Mouse (Mus musculus) cortical plate, adult 2 months (tissue): ENCODE data around the gene Mapk14. TPM values are rescaled to one million over a fixed set of nuclear protein-coding genes. Genes with fewer than 3 reads are reported as not detected.

Experiments used
- H3K27ac ChIP-seq: fragments of 200-500 bp; 2 replicates; pipeline ENCODE4 v1.5.1; 2012; ENCODE audit warnings: low read length, control low read depth, inconsistent platforms; ENCODE audit not compliant: insufficient read depth
- H3K4me1 ChIP-seq: fragments of 200-500 bp; 2 replicates; pipeline ENCODE4 v1.6.1; 2011; ENCODE audit warnings: low read length; ENCODE audit not compliant: control insufficient read depth, insufficient read depth
- H3K4me3 ChIP-seq: fragments of 200-500 bp; 2 replicates; pipeline ENCODE4 v1.5.1; 2011; ENCODE audit warnings: mild to moderate bottlenecking, low read length, control low read depth; ENCODE audit not compliant: insufficient read depth
- CTCF ChIP-seq: fragments of 200-500 bp; IDR thresholded peaks from 2 replicates; pipeline ENCODE4 v1.5.1; 2011; ENCODE audit warnings: mild to moderate bottlenecking, control low read depth, low read length; ENCODE audit not compliant: insufficient read depth; ENCODE audit errors: extremely low read depth
- POLR2A ChIP-seq: fragments of 200-500 bp; IDR thresholded peaks from 2 replicates; pipeline ENCODE4 v1.6.1; 2011; ENCODE audit warnings: mild to moderate bottlenecking, low read length, control low read depth; ENCODE audit not compliant: insufficient read depth; ENCODE audit errors: extremely low read depth
- polyA plus RNA-seq: library from polyadenylated mRNA; depleted of rRNA; stranded (reverse); fragments of >200 nt; gene quantifications from 2 replicates; pipeline ENCODE4 v1.2.3, GENCODE M21; 2012

Mapk14 gene
- polyA plus RNA-seq, 1 experiment = 125 TPM

GRCm38 (mm10) chr17:28735317-28736105 is 44.4 kb downstream of the Mapk14 start:
- no peak for TF ChIP-seq POLR2A
- TF ChIP-seq CTCF = no peak
- peak overlapping the region; percentile 41 for H3K27ac ChIP-seq
- no peak overlapping the region for H3K4me3 ChIP-seq

GRCm38 (mm10) chr17:28736486-28736885 is 45.4 kb downstream of the Mapk14 start:
- peaks cover 8% of the 10 kb centered on the region for H3K4me1 ChIP-seq
- TF ChIP-seq CTCF (no peak), POLR2A (no peak)
- H3K4me3 ChIP-seq = no peak overlapping the region
- H3K27ac ChIP-seq = peak overlapping the region; percentile 41; the same call in 1 of the 2 replicates

More at GRCm38 (mm10) chr17:28735317-28736105, 44.4 kb downstream of the Mapk14 start:
- H3K4me1 ChIP-seq = peaks cover 7% of the 10 kb centered on the region

- H3K27ac ChIP-seq = no peak overlapping the region
- H3K4me3 ChIP-seq = no peak overlapping the region
- TF ChIP-seq POLR2A (no peak), CTCF (no peak)
- peaks cover 14% of the 10 kb centered on the region for H3K4me1 ChIP-seq
Measured at GRCm38 (mm10) chr17:28737973-28738372, 46.8 kb downstream of the Mapk14 start.

GRCm38 (mm10) chr17:28739244-28739643 is 48.1 kb downstream of the Mapk14 start:
- Histone ChIP-seq H3K4me3 (no peak overlapping the region), H3K27ac (no peak overlapping the region), H3K4me1 (peaks cover 14% of the 10 kb centered on the region)
- TF ChIP-seq CTCF (no peak), POLR2A (no peak)

GRCm38 (mm10) chr17:28743145-28743866 is 52.2 kb downstream of the Mapk14 start:
- Histone ChIP-seq H3K27ac (peak overlapping the region; percentile 38; the same call in 1 of the 2 replicates), H3K4me3 (no peak overlapping the region), H3K4me1 (peaks cover 11% of the 10 kb centered on the region; the same call in 1 of the 2 replicates)
- TF ChIP-seq POLR2A (0 out of 2 replicates have a peak, but pooled peaks have one; percentile 11), CTCF (no peak)

GRCm38 (mm10) chr17:28743916-28744315 is 52.8 kb downstream of the Mapk14 start:
- peaks cover 11% of the 10 kb centered on the region; the same call in 1 of the 2 replicates for H3K4me1 ChIP-seq
- no peak for TF ChIP-seq POLR2A
- TF ChIP-seq CTCF = no peak
- no peak overlapping the region for H3K27ac ChIP-seq
- H3K4me3 ChIP-seq = no peak overlapping the region

GRCm38 (mm10) chr17:28745773-28746172 is 54.6 kb downstream of the Mapk14 start:
- H3K4me1 ChIP-seq = peaks cover 10% of the 10 kb centered on the region; the same call in 1 of the 2 replicates
- H3K4me3 ChIP-seq = no peak overlapping the region
- peak overlapping the region; percentile 9; the same call in 1 of the 2 replicates for H3K27ac ChIP-seq
- TF ChIP-seq CTCF = no peak
- TF ChIP-seq POLR2A = no peak

GRCm38 (mm10) chr17:28748001-28748400 is 56.9 kb downstream of the Mapk14 start:
- H3K4me3 ChIP-seq = no peak overlapping the region
- H3K4me1 ChIP-seq = peaks cover 4% of the 10 kb centered on the region; the same call in 1 of the 2 replicates
- no peak for TF ChIP-seq CTCF
- no peak for TF ChIP-seq POLR2A
- H3K27ac ChIP-seq = no peak overlapping the region

- Histone ChIP-seq H3K27ac (no peak overlapping the region), H3K4me3 (no peak overlapping the region), H3K4me1 (peaks cover 4% of the 10 kb centered on the region; the same call in 1 of the 2 replicates)
- no peak for TF ChIP-seq POLR2A
- TF ChIP-seq CTCF = no peak
Measured at GRCm38 (mm10) chr17:28750580-28750979, 59.5 kb downstream of the Mapk14 start.

GRCm38 (mm10) chr17:28756447-28756846 is 65.3 kb downstream of the Mapk14 start:
- H3K27ac ChIP-seq = no peak overlapping the region
- no peak overlapping the region for H3K4me3 ChIP-seq
- TF ChIP-seq POLR2A (no peak), CTCF (no peak)
- no peaks in the 10 kb centered on the region for H3K4me1 ChIP-seq
